Mouse (Mus musculus) right cerebral cortex, postnatal 25 days (tissue): ENCODE measurements at regions not wholly inside any gene's neighbourhood (a gene's known extent, or its start where the extent isn't known, plus 50 kb on each side); places are given as distances from the start of the nearest gene placed in this dataset.

Source experiments
- DNase-seq: peaks from one replicate; pipeline ENCODE4 v3.0.0; 2022

GRCm38 (mm10) chr4:54460596-54460995 lies 484.3 kb upstream of the Zfp462 start:
- no peak for DNase-seq

GRCm38 (mm10) chr4:54469176-54469575 lies 475.7 kb upstream of the Zfp462 start:
- no peak for DNase-seq

- DNase-seq = peak; percentile 36
Observed at GRCm38 (mm10) chr4:54470022-54471008, 474.5 kb upstream of the Zfp462 start.

- DNase-seq = no peak
Observed at GRCm38 (mm10) chr4:54471009-54471408, 473.8 kb upstream of the Zfp462 start.

- DNase-seq = no peak
Observed at GRCm38 (mm10) chr4:54481766-54482165, 463.1 kb upstream of the Zfp462 start.

- DNase-seq = no peak
Observed at GRCm38 (mm10) chr4:54493074-54493473, 451.8 kb upstream of the Zfp462 start.

GRCm38 (mm10) chr4:54497312-54497994 lies 447.4 kb upstream of the Zfp462 start:
- no peak for DNase-seq

- DNase-seq = no peak
Observed at GRCm38 (mm10) chr4:54515934-54516333, 428.9 kb upstream of the Zfp462 start.

GRCm38 (mm10) chr4:54523283-54523682 lies 421.6 kb upstream of the Zfp462 start:
- no peak for DNase-seq

- DNase-seq = no peak
Observed at GRCm38 (mm10) chr4:54526003-54526586, 418.8 kb upstream of the Zfp462 start.

GRCm38 (mm10) chr4:54527660-54528059 lies 417.2 kb upstream of the Zfp462 start:
- no peak for DNase-seq

- DNase-seq = no peak
Observed at GRCm38 (mm10) chr4:54531739-54532138, 413.1 kb upstream of the Zfp462 start.

- no peak for DNase-seq
Observed at GRCm38 (mm10) chr4:54533846-54534245, 411.0 kb upstream of the Zfp462 start.

- DNase-seq = no peak
Observed at GRCm38 (mm10) chr4:54552864-54553618, 391.8 kb upstream of the Zfp462 start.

GRCm38 (mm10) chr4:54563075-54563474 lies 381.8 kb upstream of the Zfp462 start:
- DNase-seq = no peak

- DNase-seq = no peak
Observed at GRCm38 (mm10) chr4:54573185-54573584, 371.7 kb upstream of the Zfp462 start.

- no peak for DNase-seq
Observed at GRCm38 (mm10) chr4:54587197-54587596, 357.7 kb upstream of the Zfp462 start.

GRCm38 (mm10) chr4:54588704-54589103 lies 356.1 kb upstream of the Zfp462 start:
- DNase-seq = no peak

- DNase-seq = no peak
Observed at GRCm38 (mm10) chr4:54601671-54602512, 343.0 kb upstream of the Zfp462 start.

- DNase-seq = no peak
Observed at GRCm38 (mm10) chr4:54602513-54603205, 342.2 kb upstream of the Zfp462 start.

- DNase-seq = no peak
Observed at GRCm38 (mm10) chr4:54610101-54610500, 334.7 kb upstream of the Zfp462 start.
